Mouse (Mus musculus) embryo, embryonic 10.5 days (tissue): Measurements from ENCODE around the gene Plekhg5.

ENCODE experiments used
- DNase-seq: peaks from one replicate; pipeline ENCODE4 v3.0.0-alpha.2; 2015; ENCODE audit warnings: low spot score

Plekhg5 gene

GRCm38 (mm10) chr4:152146033-152146827, 73.9 kb downstream of the Plekhg5 start:
- no peak for DNase-seq

DNA sequence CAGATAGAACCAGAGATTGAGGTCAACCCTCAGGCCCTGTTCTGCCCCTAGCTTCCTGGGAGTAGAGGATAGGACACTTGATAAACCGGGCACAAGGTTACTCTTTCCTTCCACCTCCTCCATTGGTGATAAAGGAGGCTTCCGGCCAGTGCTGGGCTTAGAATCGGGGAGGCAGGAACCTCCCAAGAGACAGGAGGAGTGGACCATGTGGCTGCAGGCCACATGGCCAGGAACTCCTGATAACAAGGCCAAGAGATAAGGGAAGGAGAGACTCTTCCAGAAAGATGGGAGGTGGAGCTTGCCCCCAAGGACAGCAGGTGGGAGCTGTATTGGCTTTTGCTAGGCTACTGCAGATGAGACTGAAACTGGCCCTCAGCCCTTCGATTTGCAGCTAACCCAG, 78.2 kb downstream of the Plekhg5 start:
- no peak for DNase-seq

DNA sequence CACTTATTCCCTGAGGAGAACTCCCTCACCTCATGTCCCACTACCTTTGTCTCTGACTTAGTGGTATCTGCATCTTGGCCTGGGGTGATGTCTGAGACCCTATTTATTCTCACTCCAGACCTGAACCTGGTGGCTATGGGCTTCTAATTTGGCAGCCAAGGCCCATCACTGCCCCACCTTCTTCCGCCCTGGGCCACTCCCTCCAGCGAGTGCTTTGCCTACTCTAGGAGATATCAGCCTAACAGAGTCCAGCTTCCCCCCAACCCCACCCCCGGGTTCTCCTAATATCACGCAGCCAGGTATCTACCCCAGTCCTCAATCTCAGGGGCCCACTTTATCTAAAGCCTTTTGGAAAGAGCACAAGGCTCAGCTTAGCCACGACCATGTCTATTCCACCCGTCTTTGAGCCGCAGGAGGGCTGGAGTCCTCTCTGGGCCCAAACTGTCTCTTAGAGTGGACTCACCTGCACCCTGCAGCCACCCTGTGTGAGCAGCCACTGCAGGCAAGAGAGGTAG, 79.2 kb downstream of the Plekhg5 start:
- no peak for DNase-seq

DNA sequence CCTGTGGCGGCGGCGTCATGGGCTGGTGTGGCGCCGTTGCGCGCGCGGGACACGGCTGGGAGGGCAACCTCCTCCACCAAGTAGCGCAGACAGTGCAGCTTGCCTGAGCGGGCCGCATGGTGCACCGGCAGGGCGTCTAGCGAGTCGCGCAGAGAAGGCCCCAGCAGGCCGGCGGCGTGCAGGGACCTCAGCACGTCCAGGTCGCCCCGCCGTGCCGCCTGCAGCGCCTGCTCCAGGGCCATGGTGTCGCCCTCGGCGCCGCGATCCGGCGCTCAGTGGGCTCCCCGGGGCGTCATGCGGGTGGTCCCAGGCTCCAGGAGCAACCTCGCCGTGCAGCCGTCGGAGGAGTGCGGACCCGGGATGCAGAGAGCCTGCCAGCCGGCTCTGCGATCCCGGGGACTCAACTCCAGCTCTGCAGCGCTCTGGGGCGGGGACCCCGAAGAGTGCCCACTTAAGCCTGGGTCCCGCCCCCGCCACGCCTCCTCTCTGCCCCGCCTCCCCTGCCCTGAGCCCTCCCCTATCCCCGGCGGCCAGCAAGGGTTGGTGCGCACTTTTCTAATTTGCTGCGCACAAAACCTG, 79.8 kb downstream of the Plekhg5 start, which contains the start of gene Espn:
TSS of gene Espn (minus strand) at position 406 of the 579 bp plus-strand sequence.
- DNase-seq = peak; percentile 79

GRCm38 (mm10) chr4:152153771-152154177, 81.5 kb downstream of the Plekhg5 start:
- DNase-seq = peak; percentile 92

- no peak for DNase-seq
Observed at GRCm38 (mm10) chr4:152155019-152155418, 82.7 kb downstream of the Plekhg5 start.

- DNase-seq = peak; percentile 72
Observed at GRCm38 (mm10) chr4:152157779-152158584, 85.7 kb downstream of the Plekhg5 start.

DNA sequence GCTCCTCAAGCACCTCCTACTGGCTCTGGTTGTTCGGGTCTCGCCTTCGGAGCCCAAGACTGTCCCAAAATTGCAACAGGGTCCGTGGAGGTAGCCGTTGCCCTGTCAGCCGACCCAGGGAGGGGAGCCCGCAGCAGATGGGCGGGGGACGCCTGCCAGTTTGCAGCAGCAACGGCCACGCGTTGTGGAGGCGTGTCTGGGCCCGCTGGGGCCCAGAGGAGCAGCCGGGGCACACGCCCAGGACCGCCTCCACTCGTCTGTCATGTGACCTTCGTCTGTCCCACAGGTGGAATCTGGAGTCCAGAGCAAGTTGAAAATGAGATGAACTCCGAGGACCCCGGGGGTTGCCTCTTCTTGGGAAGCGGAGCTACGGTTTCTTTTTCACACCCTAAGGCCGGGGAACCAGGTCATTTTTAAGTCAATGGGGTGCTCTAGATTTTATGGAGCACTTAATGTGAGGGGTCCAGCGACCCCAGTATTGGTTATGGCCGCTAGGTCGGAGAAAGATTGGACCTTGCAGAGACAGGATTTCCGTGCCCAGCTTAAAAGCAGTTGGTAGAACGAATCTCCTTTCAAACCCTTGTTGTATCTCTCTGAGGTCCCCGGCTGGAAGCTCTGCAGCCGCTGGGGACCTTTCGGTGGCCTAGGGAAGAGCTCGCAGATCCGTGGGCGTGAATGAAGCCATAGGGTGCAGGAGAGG, 86.4 kb downstream of the Plekhg5 start, which contains the start of gene Hes2:
TSS of gene Hes2 (plus strand) at position 283 of the 700 bp plus-strand sequence.
- no peak for DNase-seq

- no peak for DNase-seq
Observed at GRCm38 (mm10) chr4:152159285-152159678, 87.0 kb downstream of the Plekhg5 start.

GRCm38 (mm10) chr4:152160748-152161147, 88.5 kb downstream of the Plekhg5 start:
- DNase-seq = no peak

- DNase-seq = no peak
Observed at GRCm38 (mm10) chr4:152161601-152162000, 89.3 kb downstream of the Plekhg5 start.

DNA sequence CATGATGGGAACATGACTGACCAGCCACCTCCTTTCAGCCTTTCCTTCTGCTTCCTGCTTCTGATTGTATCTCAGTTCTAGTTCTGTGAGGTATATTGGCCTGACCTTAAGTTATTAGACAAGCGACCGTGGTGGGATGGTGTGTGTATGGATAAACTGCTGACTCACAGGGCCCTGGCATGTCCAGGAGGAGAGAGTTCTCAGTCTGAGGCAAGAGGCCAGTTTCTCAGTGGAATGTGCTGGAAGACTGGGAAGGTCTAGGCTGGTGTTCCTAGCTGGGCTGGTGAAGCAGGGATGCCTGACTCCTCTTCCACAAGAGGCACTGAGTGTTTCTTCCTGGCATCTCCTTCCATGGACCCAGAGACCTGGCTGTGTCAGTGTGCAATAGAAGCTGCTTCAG, 90.5 kb downstream of the Plekhg5 start:
- DNase-seq = no peak
